Mouse (Mus musculus): ENCODE results near the gene Tjp2.

DNA sequence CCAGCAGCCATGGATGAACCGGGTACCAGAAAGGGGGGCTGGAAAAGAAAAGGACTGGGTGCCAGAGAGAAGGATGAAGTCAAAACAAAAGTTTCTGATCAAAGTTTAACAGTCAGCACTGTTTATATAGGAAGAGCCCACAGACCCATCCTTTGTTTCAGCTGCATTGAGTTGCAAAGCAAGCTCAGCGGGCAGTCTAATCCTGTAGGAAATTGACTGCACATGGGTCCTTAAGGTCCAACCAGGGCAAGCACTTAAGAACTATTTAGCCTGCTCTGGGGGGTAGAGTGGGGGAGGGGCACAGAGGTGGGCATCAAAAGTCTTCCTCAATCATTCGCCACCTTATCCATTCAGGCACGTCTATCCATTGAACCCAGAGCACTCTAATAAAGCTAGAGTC is 151.7 kb downstream of the Tjp2 start:
- no peak for TF ChIP-seq POLR2A (IDR thresholded peaks at IDR 0.05; ENCODE audit: low read depth, low read length)
- TF ChIP-seq CTCF (IDR thresholded peaks at IDR 0.05; ENCODE audit: extremely low read depth, insufficient read depth, insufficient read length, insufficient replicate concordance) = no peak

Data from spleen, adult 2 months (tissue).